Mouse (Mus musculus) heart, adult 9 months (tissue): ENCODE measurements around the gene Cisd3.
"Not testable (repeated sequence)": the region's sequence is repeated elsewhere in the genome, so short reads cannot be mapped to it uniquely, and the experiment has no call there.

ENCODE experiments used
- DNase-seq, 2 experiments: peaks; one replicate each; pipeline ENCODE4 v3.0.0; 2022; ENCODE audit warnings: low spot score in 2 of 2

The Cisd3 gene

DNA sequence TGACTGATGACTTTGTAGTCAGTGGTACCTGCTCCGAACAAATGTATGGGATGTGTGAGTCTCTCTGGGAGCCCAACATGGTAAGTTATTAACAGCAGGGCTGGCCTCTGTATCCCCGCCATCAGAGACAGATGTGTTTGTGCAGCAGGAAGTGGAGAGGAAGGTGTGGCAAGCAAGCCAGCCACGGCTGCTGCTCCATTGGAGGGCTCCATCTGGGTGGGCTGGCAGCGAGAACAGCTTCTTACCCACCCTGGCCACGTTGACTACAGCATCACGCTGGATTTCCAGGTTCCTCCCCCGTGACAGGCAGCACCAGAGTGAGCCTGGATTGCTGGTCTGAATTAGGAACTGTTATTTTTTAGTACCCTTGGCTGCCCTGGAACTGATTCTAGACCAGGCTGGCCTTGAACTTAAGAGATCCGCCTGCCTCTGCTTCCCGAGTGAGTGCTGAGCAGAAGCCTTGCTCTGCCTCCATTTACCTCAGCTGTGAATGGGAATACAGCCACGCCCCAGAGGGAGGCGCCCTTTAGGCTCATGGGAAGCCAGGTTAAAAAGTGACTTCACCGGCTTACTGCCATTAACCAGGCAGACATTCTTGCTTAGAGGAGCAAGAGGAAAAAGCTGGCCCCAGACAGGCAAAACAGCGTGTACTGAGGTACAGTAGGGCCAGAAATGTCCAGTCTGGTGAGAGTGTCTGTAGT lies 25.7 kb downstream of the Cisd3 start:
- no peak for DNase-seq

DNA sequence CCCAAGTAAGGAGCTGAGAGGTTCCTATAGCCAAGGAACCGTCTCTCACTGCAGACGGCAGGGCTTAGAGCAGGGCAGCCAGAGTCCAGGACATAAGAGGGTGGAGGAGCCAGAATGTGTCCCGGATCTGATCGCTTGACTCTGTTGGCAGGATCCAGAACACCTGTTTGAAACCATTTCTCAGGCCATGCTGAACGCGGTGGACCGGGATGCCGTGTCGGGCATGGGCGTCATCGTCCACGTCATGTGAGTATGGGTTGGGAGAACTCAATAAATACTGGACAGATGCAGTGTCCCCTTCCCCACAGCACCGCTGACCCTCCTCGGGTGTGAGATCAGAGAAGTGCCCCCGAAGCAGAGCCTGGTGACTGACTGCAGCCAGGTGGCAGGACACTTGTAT lies 26.7 kb downstream of the Cisd3 start:
- no peak for DNase-seq

DNA sequence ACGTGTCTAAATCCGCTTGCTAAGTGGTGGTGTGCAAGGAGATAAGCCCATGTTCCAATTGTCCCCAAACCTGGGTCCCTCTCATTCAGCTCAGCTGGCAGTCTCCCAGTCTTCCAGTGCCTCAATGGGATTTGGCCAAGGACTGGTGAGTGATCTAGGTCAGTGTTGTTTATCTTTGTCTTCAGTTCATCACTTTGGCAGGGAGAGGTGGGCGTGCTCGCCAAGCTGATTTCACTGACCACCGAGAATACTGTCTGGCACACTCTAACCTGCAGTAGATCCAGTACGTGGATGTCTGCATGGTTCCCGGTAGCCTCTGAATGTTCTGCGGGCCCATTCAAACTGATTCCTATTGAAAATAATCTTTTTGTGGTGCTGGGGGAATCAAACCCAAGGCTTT lies 28.3 kb downstream of the Cisd3 start:
- no peak for DNase-seq

DNA sequence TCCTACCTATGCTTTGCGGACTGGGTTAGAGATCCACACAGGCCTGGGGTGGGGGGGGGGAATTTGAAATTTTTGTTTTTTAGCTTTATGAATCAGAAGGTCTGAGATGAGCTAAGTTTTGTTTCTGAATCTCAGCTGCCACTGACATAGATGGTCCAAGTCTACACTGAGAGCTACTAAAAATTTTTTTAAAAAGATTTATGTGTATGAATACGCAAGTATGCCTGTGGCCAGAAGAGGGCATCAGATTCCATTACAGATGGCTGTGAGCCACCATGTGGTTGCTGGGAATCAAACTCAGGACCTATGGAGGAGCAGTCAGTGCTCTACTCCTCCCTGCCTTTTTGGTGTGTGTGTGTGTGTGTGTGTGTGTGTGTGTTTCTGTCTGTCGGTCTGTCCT lies 28.7 kb downstream of the Cisd3 start:
- no peak for DNase-seq

DNA sequence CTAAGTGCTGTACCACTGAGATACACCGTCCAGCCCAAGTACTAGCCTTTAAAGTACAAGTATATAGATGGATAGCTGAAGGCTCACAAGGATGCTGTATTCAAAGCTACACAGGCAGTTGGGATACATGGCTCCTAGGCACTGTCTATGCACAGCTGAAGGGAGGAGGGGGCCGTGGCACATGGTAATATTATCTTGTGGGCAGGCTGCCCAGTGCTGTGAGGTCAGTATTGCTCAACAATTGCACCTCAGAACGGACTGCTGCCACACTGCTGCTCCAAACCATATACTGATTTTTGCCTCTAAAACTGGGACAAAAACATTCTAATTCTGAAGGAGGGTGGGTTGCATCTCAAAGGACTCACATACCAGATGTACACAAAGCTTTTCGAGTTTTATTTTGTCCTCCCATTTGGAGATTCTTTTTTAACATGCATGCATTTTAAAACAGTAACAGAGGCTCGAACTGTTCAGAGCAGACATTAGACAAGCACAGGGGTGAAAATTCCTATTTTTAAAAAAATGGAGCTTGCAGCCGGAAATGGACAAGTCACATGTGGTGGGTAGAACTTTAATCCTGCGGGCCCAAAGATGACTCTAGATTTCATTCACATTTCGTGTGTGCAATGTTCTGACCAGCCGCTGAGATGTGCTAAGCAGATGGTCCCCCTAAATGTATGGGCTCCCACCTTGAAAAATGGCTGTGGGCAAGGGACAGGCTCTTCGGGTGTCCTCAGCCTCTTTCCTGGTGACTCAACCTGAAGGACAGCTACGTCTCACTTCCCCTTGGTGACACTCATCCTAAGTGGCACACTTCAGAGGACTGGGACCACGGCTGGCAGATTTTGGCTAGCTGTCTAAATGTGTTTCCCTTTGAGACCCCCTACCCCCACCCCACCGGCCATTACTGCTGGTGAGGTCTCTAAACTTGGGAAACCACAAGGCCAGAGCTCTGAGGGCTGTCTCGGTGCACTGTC lies 29.4 kb downstream of the Cisd3 start:
- DNase-seq, result peak in 1 of 2 experiments; percentile 42

DNA sequence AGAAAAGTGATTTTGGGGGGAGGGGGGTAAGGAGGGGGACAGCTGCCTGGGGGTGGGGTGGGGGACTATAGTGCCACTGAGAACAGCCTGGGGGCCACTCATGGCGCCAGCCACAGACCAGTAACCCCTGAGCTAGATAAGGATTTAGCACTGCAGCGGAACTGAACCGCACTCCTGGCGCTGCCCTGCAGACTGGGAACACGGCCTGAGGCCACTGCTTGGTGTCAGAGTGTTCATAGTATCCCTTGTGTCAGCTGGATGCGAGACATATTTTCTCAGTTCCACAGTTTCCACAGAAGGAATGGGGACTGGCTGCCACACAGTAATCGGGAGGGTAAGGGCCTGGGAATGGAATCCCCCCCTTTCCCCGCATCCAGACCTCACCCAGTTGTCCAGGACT lies 30.4 kb downstream of the Cisd3 start:
- no peak for DNase-seq

DNA sequence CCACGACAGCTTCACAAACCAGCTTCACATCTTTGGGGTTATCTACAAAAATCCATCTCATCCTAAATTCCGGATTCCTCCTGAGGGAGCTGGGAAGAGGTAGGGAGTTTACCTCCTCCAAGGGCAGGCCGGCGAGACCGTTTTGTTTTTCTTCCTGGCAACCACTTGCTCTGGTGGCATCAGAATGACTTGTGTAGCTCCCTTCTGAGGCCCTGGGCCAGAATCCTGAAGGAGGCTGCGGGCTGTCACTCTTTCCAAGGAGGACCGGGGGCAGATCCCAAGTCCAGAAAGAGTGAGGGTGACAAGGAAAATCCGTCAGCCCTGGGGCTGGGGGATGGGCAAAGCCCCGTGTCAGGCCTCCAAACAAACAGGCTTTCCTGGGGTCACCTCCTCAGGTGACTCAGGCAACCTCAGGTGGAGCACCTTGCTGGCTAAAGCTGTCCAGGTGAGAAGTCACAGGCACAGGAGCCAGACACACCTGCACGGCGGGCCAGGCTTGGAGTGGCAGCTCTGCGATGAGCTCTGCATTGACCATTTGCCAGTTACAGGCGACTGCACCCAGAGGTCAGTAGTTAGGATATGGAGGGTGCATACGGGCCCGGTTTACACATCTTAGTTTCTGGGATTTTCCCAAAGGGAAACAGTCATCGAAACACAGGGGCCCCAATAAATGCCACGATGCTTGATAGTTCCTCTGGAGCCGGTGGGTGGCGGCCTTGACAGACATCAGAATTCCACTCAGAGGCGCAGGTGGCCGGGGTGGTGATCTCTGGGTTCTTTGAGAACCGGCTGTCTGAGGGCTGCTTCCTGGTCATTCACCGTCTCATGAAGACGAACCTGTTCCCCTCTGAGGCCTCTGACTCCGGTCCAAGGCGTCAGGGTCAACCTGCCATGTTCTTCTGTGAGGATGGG lies 32.0 kb downstream of the Cisd3 start:
- no peak for DNase-seq

DNA sequence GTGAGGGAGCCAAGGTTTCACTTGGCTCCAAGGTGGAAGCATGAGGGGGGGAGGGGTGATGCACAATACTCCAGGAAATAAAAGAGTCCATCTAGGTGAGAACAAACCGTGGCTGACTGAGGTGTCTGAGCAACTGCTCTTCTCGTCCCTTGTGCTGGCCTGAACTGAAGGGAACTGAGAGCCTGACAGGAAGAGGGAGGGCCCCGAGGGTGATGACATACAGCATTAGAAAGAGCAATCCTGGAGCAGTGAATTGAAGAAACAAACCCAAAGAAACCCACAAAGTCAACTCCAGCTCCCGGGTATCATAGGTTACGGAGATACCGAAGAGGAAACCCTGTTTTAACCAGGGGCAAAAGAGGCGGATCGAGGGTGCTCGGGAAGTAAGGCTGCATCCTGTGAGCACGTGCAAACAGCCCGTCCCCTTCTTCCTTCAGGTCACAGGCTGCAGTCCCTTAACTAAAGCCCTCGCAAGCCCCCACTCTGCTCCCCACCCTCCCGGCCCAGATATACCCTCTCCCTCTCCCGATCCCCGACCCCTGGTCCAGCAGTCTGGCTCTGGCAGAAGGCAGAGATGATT lies 32.7 kb downstream of the Cisd3 start:
- no peak for DNase-seq

DNA sequence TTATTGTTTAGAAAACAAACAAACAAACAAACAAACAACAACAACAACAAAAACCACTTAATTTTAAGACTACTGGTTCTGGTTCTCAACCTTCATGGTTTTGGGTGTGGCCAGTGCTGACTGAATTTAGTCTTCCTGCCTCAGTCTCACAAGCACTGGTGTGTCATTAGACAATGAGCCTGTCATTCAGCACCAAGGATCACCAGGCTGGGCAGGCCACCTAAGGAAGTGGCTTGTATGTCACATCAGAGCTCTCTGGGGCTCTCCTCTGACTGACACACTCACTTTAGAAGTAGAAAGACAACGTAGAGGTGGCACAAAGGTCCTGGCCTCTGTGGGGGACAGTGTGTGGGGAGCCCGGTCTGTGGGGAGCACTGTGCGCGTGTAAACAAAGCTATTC lies 33.4 kb downstream of the Cisd3 start:
- DNase-seq, result no peak

DNA sequence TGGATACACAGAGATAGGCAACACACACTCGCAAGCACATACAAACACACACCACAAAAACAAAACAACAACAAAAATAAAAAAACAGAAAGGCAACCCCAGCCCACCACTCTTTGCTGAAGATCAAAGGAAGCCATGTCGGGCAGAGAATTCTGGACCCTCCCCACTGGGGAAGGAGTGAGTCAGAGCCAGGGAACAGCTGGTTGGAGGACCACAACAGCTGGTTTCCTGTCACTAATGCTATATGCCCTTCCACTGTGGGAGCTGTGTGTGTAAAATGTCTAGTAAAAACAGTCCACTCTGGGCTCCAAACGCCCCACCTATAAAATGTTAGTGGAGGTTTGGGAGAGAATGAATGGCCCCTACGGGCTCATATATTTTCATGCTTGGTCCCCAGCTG lies 35.7 kb downstream of the Cisd3 start:
- DNase-seq, result no peak

DNA sequence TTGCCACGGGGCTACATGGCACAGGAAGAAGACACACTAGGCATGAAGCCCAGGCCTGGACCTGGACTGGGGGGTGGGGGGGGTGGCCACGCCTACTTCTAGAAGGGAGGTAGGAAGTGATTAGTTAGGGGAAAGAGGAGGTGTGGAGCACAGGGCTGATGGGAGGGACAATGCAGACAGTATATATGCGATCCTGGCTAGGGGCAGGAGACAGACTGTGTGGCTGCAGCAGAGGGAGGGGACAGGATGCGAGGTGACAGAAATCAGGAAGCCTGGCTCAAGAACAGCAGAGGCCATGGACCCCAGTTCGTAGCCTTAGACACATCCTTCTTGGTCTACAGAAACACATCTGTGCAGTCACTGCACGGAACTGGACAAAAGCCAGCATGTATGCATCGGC lies 38.1 kb downstream of the Cisd3 start:
- no peak for DNase-seq

DNA sequence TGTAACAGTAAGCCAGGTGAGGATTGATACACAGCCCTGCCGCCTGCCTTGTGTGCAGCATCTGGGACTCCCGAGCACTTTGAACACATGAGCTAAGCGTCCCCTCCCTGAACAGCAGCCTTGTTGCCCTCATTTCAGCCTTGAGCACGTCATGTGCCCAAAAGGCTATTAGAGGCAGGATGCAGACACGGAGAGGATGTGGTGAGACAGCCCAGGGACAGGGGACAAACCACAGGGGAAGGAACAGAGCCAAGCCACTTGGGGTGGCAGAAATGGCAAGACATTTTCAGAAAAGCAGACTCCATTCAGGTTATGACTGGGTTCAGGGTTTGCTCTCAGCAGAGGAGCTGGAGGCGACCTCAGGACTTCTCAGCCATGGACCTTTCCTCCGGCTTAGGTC lies 42.7 kb downstream of the Cisd3 start:
- DNase-seq, result no peak

DNA sequence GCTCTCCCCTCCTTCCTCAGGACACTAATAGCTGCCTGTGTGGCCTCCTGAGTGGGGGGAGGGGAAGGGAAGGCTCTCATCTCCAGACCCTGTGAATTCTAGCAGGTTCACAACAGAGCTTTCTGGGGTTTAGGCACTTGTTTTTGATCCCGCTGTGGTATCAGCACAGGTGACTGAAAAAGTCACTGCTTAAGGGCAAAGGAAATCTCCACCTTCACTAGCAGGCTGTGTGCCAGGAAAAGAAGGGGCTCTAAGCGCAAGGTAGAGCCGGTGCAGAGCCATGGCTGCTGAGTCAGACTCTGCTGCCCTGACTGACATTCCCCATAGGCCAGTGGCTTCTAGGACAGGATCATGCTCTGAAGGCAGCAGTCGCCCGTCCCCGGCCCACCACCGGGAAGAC lies 43.1 kb downstream of the Cisd3 start:
- DNase-seq, result no peak

DNA sequence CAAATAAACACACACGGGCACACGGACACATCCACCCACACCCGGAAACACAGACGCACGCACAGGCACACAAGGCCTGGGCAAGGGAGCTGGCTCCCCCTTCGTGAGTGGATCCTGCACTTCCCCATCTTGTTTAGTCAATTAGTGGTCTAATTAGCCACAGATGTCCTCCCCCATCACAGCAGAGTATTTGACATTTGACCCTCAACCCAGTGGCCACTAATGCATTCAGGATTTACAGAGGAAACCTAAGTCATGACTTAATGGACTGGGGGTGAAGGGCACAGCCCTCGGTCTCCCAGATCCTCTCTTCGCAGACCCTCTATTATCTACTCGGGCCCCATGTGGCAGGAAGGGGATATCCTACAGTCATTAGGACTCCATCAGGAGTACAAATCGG lies 48.1 kb downstream of the Cisd3 start:
- DNase-seq, result no peak

DNA sequence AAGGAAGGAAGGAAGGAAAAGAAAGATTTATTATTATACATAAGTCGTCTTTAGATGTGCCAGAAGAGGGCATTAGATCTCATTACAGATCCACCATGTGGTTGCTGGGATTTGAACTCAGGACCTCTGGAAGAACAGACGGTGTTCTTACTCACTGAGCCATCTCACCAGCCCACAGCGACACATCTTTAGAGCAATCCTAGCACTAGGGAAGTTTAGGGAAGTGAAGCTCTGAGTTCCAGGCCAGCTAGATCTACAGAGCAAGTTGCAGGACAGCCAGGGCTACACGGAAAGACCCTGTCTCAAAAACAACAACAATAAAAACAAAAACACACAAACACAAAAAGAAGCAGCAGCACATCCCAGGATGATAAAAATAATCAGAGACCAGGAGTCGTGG lies 49.2 kb downstream of the Cisd3 start:
- DNase-seq, result not testable (repeated sequence)

DNA sequence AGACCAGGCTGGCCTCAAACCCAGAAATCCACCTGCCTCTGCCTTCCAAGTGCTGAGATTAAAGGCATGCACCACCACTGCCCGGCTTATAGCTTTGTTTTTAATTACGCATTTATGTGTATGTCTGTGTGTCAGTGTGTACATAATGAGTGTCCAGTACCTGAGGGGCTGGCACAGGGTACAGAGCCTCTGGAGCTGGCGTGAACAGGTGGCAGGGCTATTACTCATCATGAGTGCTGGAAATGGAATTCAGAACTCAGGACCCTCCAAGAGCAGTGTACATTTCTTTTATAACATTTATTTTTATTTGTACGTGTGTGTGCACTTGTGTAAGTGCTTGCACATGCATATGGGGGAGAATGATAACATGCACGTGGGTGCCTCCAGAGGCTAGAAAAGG lies 51.0 kb downstream of the Cisd3 start:
- DNase-seq, result no peak

DNA sequence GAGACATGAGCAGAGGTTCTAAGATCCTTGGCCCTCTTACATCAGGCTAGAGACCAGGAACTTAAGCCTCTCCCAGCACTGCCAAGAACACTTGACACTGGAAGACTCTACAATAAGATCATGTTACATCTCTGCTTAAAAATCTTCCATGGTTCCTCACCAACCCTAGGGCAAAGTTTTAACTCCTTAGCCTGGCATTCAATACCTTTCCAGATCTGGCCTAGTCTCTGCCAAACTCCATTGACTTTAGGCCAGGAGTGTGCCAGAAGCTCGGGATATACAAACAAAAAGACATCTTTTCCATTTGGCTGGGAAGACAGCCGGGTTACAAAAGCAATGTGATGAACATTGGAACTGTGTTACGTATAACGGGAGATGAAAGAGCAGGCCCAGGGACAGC lies 52.0 kb downstream of the Cisd3 start:
- DNase-seq, result no peak
